Mouse (Mus musculus): ENCODE data around the gene Pbdc1.

DNA sequence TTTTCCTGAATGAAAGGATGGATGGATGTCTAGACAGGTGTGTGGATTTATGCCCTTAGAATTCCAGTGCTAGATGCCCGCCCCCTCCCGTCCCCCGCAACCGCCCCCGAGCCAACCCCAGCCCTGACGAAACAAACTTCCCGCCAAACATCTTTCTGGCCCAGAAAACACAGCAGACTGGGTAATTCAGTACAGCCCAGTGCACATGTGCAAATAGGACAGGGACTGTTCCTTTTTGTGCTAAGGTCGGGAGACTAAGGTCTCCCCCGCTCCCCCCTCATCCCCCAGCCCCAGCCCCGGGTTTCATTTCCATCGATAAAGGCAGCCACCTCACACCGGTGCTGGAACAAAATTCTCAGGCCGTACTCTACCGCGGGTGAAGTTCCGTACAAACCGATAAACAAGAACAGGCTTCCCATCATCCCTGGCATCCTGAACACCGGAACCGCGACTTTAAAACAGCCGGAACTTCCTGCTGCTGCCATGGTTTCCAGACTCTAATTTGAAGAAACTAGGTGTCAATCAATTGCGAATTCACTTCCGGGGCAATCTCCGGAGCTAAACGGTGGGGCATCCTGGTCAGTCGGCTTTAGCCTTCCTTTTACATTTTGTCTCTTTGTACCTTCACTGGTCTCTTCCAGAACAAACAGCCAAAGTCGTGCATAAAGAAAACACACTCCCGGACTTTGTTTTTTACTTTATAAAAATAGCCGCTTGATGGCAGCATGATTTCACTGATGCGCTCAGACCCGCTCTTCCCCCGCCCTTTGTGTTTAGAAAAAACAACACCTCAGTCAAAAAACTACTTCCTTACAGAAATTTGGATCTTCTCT lies 9.7 kb upstream of the Pbdc1 start:
- no peak for TF ChIP-seq GATA1 (IDR thresholded peaks at IDR 0.05; ENCODE audit: borderline replicate concordance, low read length)
- no peak for TF ChIP-seq FLI1 (IDR thresholded peaks at IDR 0.05; ENCODE audit: low read length)
